Mouse (Mus musculus): ENCODE measurements at regions not wholly inside any gene's neighbourhood (a gene's known extent, or its start where the extent isn't known, plus 50 kb on each side); places are given as distances from the start of the nearest gene placed in this dataset.
"Not testable (repeated sequence)": the region's sequence is repeated elsewhere in the genome, so short reads cannot be mapped to it uniquely, and the experiment has no call there.

DNA sequence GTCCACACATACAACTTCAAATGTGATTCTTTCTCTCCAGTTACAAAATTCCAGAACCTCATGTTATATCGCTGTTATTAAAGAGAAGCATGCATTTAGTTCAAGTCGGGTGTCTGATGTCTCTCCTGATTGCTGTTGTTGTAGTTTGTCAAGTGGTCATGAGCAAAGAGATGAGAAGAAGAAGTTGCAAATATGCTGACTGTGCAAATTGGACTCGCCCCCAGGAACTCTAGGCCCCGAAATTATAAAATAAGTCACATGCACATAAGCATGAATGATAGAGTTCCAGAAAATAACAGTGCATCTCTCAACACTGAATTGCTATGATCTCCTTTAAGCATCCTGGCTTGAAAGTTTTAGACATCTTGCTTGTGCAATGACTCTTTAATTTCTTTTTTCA is 53.3 kb downstream of the Kif2b start:
- DNase-seq (ENCODE audit: low spot score): no peak

DNA sequence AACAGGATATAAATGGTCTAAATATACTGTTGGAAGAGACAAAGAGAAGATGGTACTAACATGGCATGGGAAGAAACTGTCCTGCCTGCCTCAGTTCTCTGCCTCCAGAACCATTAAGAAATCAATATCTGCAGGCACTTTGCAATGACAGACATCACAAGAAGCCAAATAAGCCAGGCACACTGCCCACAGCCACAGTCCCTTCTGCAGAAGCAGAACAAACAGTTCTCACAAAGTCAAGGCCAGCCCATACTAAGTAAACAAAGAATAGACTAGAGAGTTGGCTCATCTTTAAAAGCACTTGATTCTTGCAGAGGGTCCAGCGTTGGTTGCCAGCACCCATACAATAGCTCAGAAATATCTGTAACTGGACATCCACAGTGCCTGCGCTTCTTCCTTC is 98.1 kb downstream of the Kif2b start:
- no peak for DNase-seq (ENCODE audit: low spot score)

DNA sequence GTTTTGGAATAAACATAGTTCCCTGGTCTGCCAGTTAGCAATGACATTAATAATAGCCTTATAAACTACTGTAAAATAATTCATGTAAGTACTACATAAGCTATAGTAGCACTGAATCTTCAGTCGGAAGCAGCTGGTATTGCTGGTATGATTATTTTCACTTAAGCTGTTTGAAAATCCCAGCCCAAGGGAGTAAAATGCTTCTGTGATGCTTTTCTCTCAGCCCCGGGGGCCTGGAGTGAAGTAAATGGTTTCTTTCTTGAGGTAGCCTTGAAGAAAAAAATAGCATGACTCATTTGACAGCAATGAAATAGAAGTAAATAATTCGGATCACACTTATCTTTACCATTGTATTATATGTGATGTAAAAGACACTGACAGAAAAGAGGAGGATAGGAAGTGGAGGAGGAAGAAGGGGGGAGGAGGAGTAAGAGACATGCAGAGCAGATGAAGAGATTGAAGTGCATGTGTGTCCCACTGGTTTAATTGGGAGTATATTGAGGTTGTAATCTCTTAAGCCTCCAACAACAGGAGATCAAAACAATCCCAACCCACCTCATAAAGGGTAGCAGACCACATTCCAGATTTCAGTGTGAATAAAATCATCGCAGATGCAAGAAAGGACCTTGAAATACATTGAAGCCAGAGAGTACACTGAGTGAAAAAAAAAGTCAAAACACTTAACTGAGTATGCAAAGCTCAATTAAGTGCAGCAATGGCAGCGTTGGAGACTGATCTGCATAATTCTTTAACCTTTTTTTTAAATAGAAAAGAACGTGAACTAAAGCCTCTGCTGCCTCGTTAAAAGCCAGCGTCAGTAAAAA is 113.6 kb downstream of the Kif2b start:
- no peak for DNase-seq (ENCODE audit: low spot score)

DNA sequence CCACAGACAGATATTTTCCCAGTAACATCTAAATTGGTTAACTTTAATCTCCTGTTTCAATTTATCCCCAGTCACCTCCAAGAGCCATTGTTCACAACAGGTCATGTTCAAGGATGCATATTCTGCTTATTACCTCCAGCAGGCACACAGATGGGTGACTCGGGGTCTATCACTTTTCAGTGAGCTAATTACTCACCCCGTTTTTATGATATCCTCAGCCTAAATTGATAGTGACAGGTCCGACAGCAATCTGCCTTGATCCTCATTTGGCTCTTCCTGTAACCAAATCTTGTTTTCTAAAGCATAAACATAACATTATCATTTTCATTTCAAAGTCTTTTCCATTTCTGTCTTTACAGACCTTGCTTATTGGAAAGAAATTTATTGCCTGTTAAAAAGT is 115.4 kb downstream of the Kif2b start:
- no peak for DNase-seq (ENCODE audit: low spot score)

DNA sequence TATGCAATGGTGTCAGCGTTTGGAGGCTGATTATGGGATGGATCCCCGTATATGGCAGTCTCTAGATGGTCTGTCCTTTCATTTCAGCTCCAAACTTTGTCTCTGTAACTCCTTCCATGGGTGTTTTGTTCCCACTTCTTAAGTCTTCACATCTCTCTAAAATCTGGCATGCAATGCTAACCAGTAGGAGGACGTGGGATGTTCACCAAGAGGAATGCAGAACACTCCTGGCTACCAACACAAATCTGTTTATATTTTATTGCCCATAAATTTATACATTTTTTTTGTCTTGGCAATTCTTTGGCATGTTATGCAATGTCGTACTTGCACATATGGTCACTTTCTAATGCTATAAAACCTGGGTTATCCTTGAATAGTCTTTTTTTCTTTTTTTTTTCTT is 135.0 kb downstream of the Kif2b start:
- no peak for DNase-seq (ENCODE audit: low spot score)

DNA sequence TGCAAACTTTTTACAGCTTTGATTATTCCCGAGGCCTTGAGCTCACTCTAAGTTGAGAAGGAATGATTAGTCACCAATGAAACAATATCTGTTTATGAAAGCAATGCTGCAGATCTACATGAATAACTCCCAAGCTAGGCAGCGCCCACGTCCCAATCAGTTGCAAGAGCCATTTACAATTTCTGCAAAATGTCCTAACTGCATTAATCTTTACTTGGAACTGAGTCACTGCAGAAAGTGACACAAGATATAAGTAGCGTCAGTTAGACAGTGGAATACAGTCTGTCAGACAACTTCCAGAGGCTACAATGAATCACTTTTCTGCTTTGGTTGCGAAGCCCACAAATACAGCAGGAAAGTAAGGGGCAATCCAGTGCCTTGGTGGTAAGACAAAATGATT is 145.2 kb downstream of the Kif2b start:
- DNase-seq (ENCODE audit: low spot score): no peak

DNA sequence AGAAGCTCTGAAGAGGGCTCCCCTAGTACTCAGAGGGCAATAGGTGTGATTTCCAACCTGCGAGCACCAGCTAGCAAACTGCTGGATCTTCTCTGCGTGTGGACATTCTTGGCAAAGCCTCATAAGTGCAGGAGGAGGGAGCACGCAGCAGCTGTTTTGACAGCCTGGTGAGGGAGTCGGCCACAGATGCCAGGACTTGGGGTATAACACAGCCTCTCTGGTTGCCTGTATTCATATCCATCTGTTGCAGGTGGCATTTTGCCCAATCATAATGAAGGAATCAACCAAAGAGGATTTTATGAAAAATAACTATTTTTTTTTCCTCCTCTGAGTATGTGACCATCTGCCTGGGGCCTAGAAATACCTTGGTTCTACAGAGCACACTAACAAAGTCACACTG is 150.6 kb downstream of the Kif2b start:
- DNase-seq (ENCODE audit: low spot score): no peak

DNA sequence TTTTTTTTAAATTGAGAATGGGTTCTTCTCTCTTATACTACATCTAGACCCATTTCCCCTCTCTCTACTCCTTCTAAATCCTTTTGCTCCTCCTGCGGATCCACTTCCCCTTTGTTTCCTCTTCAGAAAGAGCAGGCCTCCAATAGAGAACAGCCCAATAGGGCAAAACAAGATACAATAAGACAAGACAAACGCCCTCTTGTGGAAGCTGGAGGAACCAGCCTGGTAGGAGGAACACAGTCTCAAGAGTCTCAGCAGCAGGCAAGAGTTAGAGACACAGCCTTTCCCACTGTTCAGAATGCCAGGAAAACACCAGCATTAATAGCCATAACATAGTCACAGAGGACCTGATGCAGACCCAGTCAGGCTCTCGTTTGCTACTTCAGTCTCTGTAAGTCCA is 190.2 kb downstream of the Kif2b start:
- no peak for DNase-seq (ENCODE audit: low spot score)

DNA sequence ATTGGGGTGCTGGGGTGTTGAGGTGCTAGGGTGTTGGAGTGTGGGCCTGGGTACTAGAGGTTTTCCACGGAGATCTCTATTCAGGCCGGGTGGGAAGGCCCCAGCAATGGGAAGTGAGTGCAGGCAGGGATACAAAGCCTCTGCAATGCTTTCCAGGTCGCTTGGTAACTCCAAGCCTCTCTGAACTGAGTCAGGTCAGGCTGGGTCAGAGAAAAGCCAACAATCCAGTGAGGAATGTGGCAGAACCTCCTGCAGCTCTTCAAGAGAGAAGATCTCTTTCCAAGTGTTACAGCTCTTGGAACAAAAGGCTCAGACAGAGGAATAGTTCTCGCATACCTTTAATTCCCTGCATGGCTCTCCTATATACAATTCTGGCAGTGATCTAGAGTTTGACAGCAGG is 220.3 kb downstream of the Kif2b start:
- no peak for DNase-seq (ENCODE audit: low spot score)

DNA sequence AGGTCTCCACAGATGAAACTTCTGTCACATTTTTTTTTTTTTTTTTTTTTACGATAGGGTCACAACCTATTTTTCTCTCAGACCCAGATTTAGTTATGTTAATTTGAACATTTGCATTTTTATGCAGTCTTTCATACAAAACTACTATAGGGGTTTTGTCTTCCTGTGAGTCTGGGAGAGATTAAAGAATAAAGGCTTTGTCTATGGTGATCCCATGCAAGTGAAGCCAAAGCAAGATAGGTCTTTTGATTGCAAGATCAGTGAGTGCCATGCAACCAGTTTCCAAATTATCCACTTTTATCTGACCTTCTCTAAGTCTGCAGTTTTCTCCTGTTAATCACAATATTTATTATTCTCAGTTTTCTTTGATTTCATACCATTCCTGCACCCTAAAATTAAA is 234.7 kb downstream of the Kif2b start:
- DNase-seq (ENCODE audit: low spot score): no peak

DNA sequence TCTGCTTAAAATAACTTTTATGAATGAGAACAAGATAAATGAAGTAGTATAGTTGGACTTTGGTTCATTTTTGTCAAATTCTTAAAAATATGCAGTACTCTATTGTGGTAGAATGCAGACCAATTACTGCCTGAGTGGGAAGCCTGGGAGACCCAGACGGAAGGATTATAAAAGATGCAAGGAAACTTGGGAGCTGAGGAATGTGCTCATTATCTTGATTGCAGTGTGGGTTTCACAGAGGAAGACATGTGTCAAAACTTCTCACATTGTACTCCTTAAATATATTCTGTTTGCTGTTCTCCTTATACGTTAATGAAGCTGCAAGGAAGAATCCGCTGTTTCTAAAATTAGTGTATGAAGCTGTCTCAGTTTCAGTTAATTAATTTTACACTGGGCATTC is 244.3 kb downstream of the Kif2b start:
- DNase-seq (ENCODE audit: low spot score): no peak

DNA sequence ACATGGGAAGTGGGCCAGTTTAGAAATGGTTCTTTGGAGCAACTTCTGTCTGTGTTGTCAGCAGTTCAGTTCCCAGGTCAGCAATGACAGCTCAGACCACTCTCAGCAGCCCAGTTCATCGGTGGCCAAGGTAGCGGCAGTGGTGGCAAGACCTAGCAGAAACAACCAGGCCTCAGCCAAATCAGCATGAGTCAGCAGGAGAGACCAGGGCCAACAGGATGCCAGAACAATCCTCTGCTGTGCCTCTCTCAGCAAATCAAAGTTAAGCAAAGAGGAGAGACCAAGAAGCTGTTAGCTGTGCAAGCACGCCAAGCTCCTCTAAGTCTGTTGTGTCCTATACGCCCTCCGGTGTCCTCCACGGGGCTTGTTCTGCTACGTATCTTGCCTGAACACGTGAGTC is 249.8 kb downstream of the Kif2b start:
- no peak for DNase-seq (ENCODE audit: low spot score)

DNA sequence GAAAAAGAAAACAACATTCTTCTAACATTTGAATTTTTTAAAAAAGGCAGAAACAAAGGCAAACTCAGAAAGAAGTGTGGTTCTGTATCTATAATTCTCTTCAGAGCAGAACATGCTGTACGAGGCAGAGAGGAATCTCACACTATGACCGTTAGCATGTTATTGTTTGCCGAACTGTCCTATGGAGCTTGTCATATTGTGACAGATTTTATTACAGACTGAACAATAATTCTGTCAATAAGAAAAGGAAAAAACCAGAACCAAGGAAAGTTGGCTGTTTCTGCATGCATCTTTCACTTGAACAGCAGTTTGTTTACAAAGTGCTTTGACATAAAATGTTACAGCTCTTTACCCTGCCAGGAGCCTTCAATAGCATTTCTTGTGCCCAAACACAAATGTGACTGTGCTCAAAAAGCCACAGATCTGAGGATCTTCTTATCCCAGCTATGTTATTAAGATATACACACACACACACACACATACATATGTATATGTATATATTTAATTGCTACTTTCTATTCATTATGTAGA is 267.1 kb downstream of the Kif2b start:
- DNase-seq (ENCODE audit: low spot score): no peak

DNA sequence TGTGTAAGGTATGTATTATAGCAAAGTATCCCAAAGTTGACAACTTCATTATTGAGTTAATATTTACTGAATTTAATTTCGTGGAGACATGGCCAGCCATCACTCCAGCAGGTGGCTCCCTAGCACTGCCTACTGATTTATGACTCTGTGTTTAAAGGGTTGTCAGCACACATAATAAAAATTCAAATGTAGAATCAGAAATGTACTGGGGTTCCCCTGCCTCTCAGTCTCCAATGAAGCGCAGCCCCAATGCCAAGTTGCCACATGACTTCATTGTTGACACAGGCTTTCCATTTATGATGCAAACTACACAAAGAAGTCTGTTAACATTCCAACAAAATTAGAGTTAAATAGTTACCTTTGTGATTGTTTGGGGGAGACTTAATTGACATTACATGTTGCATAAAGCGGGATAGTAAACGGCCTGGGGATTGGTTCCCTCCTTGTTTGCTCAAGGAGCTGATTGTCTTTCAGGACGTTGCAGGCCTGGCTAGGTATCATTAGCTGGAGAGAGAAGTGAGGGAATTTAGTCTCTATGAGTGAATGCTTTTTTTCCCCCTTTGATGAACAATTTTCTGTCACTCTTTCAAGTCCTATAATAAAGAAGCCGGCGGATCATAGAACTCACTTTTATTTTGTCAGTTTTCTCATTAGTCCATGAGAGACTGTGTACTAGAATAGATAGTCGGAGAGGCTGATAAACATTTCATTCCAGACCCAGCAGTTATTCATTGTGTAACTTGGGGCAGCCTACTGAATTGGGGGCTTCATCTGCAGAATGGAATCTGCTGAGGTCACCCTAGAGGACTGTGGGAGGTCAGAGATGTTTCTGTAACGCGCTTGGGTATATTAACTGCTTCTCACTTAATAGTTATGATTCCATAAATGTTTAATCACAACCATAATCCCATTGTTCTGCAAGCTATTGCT is 287.9 kb downstream of the Kif2b start:
- peak; percentile 45 for DNase-seq (ENCODE audit: low spot score)

DNA sequence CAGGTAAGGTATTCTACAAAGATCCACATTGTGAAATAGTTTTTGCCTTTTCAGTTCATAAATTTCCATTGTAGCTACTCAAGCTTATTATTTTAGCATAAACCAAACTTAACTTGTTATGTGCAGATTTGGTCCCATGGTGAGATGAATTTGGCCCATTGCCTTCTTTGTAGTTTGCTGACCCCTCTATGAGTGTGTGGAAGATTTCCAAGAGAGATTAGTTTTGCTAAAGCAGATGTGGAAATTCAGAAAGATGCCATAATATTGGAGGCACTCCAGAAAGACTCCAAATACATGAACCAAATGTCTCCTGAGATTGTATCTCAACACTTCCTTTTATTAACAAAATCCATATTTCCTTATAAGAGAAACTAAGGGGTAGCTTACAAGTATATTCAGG is 291.0 kb downstream of the Kif2b start:
- no peak for DNase-seq (ENCODE audit: low spot score)

DNA sequence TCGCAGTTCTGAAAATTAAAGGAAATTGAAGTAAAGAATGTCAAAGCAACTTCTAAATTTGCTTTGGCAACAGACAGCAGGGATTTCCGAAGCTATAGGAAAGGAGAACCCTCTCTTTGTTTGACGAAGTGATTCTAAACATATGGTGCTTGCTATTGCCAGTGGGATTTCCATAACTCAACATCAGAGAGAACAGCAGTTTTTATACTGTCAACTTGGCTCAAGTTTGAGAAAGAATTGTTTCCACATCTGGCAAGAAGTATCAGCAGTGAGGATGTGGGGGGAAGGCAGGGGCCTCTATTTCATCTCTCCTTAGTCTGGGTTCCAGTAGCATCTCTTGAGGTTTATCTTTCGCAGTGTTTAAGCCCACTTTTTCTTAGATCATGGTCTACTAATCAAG is 315.1 kb downstream of the Kif2b start:
- DNase-seq (ENCODE audit: low spot score): no peak

DNA sequence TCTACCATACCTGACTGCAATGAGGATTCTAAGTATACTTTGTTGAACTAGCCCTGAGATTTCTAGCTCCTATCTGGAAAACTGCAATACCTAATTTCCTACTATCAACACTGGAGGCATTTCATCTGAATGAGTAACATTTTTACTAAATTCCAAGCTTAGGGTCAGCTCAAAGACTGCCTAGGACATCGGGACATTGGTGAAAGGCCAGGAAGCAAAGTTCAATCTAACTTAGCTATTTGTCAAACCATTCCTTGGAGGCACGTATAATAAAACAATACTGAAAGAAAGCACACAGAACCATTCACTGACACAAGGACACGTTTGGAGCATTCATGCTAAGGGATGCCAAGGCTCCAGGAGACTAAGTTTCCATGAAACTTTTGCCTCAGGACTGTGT is 335.3 kb downstream of the Kif2b start:
- DNase-seq (ENCODE audit: low spot score): not testable (repeated sequence)

DNA sequence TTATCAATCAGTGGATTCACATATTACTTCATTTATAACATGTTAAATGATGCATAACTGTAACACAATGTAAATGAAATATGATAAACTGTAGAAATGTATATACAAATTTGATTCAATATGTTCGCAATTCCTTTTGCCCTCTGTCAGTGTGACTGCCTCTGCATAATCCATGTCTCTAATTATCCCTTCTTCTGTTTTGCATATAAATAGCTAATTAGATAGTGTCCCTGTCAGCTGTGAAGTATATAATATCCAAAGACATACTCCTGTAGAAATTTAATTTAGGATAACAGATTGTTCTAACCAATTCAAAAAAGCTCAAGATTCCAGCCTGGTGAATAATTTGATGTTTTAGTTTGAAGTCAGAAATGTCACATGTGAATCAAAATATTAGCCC is 361.2 kb downstream of the Kif2b start:
- no peak for DNase-seq (ENCODE audit: low spot score)

DNA sequence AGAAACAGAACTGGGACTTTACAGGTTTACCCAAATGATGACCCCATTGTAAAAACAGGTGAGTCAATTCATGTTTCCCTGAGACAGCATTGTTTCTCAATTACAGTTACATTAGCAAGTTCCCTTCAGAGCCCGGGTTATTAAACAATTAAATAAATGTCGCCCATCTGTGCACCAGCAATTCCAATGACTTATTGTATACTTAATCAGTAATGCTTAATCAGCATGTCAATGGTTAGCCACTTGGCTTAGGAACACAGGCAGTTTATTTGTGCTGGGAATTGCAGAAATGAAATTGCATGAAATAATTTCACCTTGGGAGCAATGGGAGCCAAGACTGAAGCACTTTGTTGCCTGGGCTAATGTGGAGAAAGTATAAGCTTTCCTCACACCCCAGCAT is 364.3 kb downstream of the Kif2b start:
- no peak for DNase-seq (ENCODE audit: low spot score)

DNA sequence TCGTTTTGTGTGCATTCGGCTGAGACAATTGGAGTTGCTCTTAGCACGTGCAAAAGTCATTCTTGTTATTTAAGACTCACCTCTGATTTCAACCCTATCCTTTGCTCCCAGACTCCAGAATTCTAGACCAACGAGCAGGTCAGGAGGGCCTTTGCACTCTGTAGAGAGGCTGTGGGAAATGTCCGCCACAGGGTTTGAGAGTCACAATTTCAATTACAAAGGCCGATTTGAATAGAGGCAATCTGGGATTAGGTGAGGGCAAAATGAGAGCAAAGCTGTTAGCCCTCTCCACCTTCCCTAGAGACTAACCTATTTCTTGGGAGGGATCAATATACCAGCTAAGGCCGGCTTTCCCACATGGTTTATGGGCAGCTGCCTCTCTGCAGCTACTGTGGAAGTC is 370.9 kb downstream of the Kif2b start:
- DNase-seq (ENCODE audit: low spot score): no peak

DNA sequence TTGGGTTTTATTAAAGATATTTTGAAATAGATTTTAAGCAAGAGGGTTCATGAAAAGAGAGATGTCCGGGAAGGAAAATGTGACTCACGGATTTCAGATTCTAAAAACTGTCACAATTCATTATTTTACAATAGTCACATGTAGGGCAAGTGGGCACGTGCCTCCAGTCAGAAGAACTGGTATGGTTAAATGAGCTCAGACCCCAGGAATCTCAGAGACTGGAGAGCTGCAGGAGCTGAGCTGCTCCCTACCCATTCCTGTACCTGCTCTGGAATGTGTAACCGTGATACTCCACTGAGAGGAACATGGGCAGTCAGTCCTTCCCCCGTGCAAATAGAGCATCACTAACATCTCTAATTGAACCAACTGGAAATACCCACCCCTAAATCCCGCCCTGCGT is 372.9 kb downstream of the Kif2b start:
- DNase-seq (ENCODE audit: low spot score): no peak

DNA sequence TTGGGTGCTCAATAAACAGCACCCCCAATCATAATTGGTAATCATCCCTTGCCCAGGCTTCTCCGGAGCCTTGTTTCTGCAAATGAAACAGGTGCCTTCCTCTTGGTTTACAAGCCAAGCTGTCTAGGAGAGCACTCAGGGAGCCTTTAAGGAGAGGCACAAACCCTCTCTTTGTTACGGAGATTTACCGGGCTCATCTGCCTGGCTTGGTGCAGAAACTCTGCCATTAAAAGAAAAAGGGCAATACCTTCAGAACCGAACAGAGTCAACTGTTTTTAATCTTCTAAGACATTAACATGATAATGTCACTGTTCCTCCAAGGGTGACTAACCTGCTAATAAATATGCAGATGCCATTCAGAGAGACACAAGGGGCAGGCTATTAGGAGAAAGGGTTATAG is 380.5 kb downstream of the Kif2b start:
- no peak for DNase-seq (ENCODE audit: low spot score)

DNA sequence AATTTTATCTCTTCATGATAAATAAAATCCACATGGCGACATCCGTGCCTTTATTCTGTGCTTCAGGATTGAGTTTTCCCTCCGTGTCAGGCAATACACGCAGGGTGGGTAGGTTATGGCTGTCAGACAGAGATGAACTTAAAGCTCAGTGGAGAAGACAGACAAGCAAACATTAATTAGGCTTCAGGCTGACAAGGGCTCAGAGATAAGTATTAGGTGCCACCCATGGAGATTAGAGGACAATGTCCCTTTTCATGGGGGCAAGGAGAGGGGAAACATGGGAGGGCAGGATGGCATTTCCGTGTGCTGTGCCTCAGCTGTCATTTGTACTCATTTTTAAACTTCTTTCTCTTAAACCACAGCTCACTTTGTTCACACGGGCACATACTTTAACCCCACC is 381.0 kb downstream of the Kif2b start:
- no peak for DNase-seq (ENCODE audit: low spot score)

Measured in testis, postnatal 10 days (tissue).